Mouse (Mus musculus): ENCODE results near the gene Wdr86. TPM values are rescaled to one million over a fixed set of nuclear protein-coding genes. Genes with fewer than 3 reads are reported as not detected.
"Not testable (repeated sequence)": the region's sequence is repeated elsewhere in the genome, so short reads cannot be mapped to it uniquely, and the experiment has no call there.

The Wdr86 gene
- 28.7 and 41.7 TPM in 2 replicates for polyA plus RNA-seq (2016; fragmentation: Nextera tagmentation; extraction: Ambion mirVana)

DNA sequence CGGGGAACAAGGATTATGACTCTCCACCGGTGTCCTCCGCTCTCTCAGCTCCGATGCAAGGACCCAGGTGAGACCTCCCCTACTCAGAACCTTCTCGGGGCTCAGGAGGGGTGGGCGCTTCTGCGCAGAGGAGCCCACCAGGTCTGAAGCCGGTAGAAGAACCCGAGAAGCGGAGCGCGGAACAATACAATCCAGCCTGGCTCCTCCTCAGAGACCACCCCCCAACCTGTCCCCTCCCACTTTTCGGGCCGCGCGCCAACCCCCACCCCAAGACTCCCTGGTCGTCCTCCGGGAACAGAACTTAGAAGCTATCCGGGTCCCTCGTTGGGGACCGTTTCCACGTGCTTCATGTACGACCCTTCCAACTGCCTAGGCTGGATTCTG, at the start of gene Wdr86:
Wdr86 (minus strand) TSS at position 240 of the 384 bp plus-strand sequence.
- 1% methylated on average over 23 of the region's 23 CpGs for WGBS
- Histone ChIP-seq H3K9me3 (replicated peaks) (no peaks in the 10 kb centered on the region), H3K36me3 (peaks cover 12% of the 10 kb centered on the region), H3K27me3 (ENCODE audit: low read depth, poor library complexity, severe bottlenecking) (peaks cover 17% of the 10 kb centered on the region; the same call in 1 of the 2 replicates), H3K4me3 (peak within 1 kb of the TSS; percentile 70), H3K4me1 (peaks cover 64% of the 10 kb centered on the region), H3K27ac (peak within 1 kb of the TSS; percentile 89)
- peak; percentile 83 for DNase-seq (ENCODE audit: low spot score)

DNA sequence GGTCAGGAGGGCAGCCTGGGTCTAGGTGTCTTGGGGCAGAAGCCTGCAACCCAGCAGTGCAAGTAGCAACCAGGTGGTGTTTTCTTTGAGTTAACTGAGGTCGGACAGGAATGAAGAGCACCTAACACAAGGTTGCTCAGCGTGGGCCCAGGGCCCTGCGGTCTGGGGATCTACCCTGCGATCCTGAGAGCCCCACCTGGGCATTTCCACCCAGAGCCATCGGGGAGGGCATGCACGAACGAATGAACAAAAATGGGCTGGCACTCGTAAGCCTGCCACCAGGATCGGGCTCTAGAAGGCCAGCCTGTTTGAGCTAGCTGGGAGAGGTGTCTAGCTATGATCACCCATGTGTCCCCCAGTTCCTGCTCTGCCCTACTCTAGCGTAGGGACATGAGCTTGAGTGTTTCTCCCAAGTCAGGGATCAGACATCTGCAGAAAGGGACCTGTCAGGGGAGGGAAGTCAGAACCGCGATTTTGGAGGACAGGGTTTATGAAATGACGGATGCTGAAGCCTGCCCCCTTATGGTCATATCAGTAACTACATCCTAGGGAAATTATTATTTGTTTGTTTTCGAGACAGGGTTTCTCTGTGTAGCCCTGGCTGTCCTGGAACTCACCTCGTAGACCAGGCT, 49.5 kb upstream of the Wdr86 start:
- H3K4me3 ChIP-seq = no peak overlapping the region
- H3K27me3 ChIP-seq (ENCODE audit: low read depth, poor library complexity, severe bottlenecking) = peaks cover 21% of the 10 kb centered on the region
- no peak overlapping the region for H3K27ac ChIP-seq
- WGBS = 50% methylated on average over 15 of the region's 15 CpGs
- H3K36me3 ChIP-seq = no peaks in the 10 kb centered on the region
- peak; percentile 50 for DNase-seq (ENCODE audit: low spot score)
- no peaks in the 10 kb centered on the region for H3K9me3 ChIP-seq (replicated peaks)
- H3K4me1 ChIP-seq = peaks cover 7% of the 10 kb centered on the region

DNA sequence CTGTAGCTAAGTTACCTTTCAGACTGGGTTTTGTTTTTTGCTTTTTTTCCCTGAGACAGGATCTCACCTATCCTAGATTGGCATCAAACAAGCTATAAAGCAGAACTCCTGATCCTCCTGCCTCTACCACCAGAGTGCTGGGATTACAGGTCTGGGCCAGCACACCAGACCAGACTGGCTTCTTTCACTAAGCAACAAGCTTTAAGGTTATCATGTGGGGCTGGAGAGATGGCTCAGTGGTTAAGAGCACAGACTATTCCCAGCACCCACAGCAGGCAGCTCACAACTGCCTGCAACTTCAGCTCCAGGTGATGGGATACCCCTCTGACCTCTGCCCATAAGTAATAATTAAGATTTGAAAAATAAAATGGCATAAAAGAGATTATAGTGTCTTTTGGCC, 48.8 kb upstream of the Wdr86 start:
- Histone ChIP-seq H3K9me3 (replicated peaks) (no peaks in the 10 kb centered on the region), H3K27me3 (ENCODE audit: low read depth, poor library complexity, severe bottlenecking) (peaks cover 21% of the 10 kb centered on the region), H3K4me1 (peaks cover 7% of the 10 kb centered on the region), H3K36me3 (no peaks in the 10 kb centered on the region), H3K27ac (no peak overlapping the region), H3K4me3 (no peak overlapping the region)
- no peak for DNase-seq (ENCODE audit: low spot score)

DNA sequence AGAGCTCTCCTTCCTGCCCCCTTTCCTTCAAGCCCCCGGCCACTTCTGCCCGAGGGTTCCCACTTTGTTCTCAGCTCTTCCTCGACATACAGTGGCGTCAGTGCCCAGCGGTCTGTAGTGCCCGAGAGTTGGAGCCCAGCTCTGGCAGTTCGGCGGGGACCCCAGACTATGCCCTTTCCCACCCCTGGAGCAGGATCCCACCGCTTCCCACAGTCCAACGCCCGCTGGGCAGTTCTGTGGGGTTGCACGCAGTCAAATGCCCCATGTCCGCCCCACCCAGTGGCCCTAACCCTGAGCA, 48.3 kb upstream of the Wdr86 start:
- WGBS = 43% methylated on average over 13 of the region's 13 CpGs
- peak overlapping the region; percentile 14; the same call in 1 of the 2 replicates for H3K4me3 ChIP-seq

DNA sequence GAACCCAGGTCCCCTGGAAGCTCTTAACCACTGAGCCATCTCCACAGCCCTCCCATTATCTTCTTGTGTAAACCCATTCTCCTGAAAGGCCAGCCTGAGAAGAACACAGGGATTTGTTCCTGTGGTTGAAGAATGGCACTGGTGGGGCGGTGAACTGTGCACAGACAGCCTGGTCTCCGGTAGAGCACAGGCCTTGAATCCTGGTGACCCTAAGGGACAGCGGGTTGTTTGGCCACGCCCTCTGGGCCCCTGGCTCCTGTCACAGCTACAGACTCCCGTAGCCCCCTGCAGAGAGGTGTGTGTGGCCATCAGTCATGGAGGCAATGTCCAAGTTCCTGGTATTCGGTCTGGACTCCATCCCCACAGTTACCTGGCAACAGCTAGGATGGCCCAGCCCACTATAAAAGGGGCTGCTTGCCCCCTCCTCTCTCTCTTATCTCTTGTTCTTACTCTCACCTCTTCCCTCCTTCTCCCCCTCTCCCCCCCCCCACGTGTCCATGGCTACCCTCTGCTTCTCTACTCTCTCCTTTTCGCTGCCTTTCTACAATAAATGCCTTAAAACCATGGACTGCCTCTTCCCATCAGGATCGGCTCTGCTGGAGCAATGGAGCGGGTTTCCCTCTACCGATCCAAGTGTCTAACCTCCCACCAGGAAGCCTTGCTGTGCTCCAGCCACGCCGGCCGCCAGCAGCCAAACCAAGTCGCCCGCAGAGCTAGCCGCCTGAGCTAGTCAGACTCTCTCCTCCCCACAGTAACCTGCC, 47.7 kb upstream of the Wdr86 start:
- DNase-seq (ENCODE audit: low spot score) = no peak
- peaks cover 21% of the 10 kb centered on the region for H3K27me3 ChIP-seq (ENCODE audit: low read depth, poor library complexity, severe bottlenecking)
- WGBS = 25% methylated on average over 17 of the region's 17 CpGs
- H3K27ac ChIP-seq = no peak overlapping the region
- H3K4me3 ChIP-seq = peak overlapping the region; percentile 14; the same call in 1 of the 2 replicates
- no peaks in the 10 kb centered on the region for H3K9me3 ChIP-seq (replicated peaks)
- H3K36me3 ChIP-seq = no peaks in the 10 kb centered on the region
- peaks cover 7% of the 10 kb centered on the region for H3K4me1 ChIP-seq

More for the DNA sequence above, 48.3 kb upstream of the Wdr86 start:
- H3K9me3 ChIP-seq (replicated peaks) = no peaks in the 10 kb centered on the region
- no peaks in the 10 kb centered on the region for H3K36me3 ChIP-seq
- H3K4me1 ChIP-seq = peaks cover 7% of the 10 kb centered on the region
- DNase-seq (ENCODE audit: low spot score) = no peak
- H3K27ac ChIP-seq = no peak overlapping the region
- H3K27me3 ChIP-seq (ENCODE audit: low read depth, poor library complexity, severe bottlenecking) = peaks cover 21% of the 10 kb centered on the region

DNA sequence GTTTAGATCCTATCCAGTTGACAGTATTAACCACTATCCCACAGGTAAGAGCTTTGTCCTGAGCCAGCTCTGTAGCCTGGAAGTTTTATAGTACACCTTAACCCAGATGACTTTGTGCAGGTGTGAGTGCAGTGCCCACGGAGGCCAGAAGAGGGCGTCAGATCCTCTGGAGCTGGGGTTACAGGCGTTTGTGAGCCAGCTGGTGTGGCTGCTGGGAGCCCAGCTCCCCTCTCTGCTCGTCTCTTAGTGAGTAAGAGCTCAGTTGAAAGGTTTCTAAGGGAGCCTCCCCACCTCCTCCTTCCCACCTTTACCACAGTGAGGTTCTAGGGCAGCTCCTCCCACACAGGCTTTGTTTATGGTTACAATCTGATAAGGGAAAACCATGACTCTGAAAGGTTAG, 46.2 kb upstream of the Wdr86 start:
- H3K4me1 ChIP-seq = peaks cover 7% of the 10 kb centered on the region
- WGBS = 70% methylated on average over 4 of the region's 4 CpGs
- no peak overlapping the region for H3K27ac ChIP-seq
- peaks cover 21% of the 10 kb centered on the region for H3K27me3 ChIP-seq (ENCODE audit: low read depth, poor library complexity, severe bottlenecking)
- H3K9me3 ChIP-seq (replicated peaks) = no peaks in the 10 kb centered on the region
- no peak overlapping the region for H3K4me3 ChIP-seq
- H3K36me3 ChIP-seq = no peaks in the 10 kb centered on the region
- no peak for DNase-seq (ENCODE audit: low spot score)

DNA sequence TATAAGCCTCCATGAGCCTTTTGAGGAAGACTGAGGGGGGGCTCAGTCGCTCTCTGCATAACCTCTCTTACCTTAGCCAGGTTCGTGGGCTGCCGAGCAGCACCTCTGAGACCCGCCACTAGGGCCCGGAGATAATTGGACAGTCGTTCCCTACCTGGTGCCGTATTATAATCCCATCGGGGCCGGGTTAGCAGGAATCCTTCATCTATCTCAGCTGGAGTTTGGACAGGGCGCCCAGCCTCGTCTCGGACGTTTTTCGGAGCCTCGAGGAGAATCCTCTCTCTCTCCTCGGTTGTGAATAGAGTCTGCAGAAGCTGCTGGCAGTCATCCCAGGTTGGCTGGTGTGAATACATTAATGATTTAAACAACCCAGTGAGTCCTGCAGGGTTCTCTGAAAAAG, 44.0 kb upstream of the Wdr86 start:
- not testable (repeated sequence) for H3K4me1 ChIP-seq; DNase-seq (ENCODE audit: low spot score); H3K4me3 ChIP-seq; H3K9me3 ChIP-seq (replicated peaks); H3K27ac ChIP-seq; H3K36me3 ChIP-seq
- H3K27me3 ChIP-seq (ENCODE audit: low read depth, poor library complexity, severe bottlenecking) = peaks cover 18% of the 10 kb centered on the region
- 96% methylated on average over 16 of the region's 16 CpGs for WGBS

DNA sequence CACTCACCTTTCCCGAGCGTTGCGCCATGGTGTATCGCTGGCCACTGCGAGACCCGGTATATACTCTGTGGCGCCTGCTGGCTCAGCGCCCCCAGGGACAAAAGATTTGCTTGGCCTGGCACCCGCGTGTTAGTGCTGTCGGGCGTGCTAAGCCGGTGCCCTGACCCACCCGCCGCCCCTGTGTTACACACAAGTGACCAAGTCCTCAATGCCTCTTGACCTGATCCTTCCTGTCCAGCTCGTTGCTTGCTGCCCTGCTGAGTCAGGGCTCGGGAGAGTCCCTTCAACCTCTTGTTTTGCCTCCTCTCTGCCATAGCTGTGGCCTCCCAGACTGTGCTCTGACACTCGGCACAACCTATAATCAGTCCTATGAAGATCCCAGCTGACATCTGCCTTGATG, 27.3 kb upstream of the Wdr86 start, which contains the start of gene Crygn:
Crygn (minus strand) TSS at position 193 of the 400 bp plus-strand sequence.
- Histone ChIP-seq H3K27me3 (ENCODE audit: low read depth, poor library complexity, severe bottlenecking) (peaks cover 8% of the 10 kb centered on the region; the same call in 1 of the 2 replicates), H3K4me3 (no peak within 1 kb of the TSS), H3K9me3 (replicated peaks) (no peaks in the 10 kb centered on the region), H3K36me3 (no peaks in the 10 kb centered on the region), H3K4me1 (peaks cover 31% of the 10 kb centered on the region), H3K27ac (peak within 1 kb of the TSS; percentile 42; the same call in 1 of the 2 replicates)
- 39% methylated on average over 18 of the region's 18 CpGs for WGBS
- DNase-seq (ENCODE audit: low spot score) = no peak

DNA sequence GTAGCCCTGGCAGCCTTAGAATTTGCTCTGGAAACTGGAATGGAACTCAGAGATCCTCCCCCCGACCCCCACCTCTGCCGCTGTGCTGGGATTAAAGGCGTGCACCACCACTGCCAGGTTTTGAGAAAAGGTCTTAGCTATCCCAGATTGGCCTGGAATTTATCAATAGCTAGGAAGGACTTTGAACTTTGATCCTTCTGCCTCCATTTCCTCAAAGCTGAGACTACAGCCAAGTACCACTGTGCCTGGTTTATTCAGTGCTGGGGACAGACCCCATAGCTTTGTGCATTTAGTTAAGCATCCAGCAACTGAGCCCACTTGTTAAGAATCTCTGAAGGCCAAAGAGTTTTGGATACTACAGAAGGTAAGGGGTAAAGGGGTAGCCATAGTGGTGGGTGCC, 26.4 kb upstream of the Wdr86 start:
- peaks cover 40% of the 10 kb centered on the region for H3K4me1 ChIP-seq
- no peak overlapping the region for H3K27ac ChIP-seq
- no peaks in the 10 kb centered on the region for H3K36me3 ChIP-seq
- peaks cover 8% of the 10 kb centered on the region; the same call in 1 of the 2 replicates for H3K27me3 ChIP-seq (ENCODE audit: low read depth, poor library complexity, severe bottlenecking)
- H3K4me3 ChIP-seq = no peak overlapping the region
- WGBS = 66% methylated on average over 3 of the region's 3 CpGs
- no peaks in the 10 kb centered on the region for H3K9me3 ChIP-seq (replicated peaks)
- no peak for DNase-seq (ENCODE audit: low spot score)

DNA sequence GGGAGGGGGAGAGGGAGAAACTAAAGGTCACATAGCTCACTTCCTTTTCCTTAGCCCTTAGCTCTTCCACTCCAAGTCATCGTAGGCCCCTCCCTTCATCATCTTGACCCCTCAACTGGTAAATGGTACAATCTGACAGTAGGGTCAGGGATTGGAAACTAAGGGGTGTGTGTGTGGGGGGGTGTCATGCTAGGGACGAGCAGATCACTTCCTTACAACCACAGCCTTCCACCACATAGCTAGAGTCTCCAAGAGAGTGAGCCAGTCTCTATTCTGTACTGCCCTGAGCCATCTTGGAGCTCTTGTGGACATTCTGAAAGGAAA, 21.6 kb upstream of the Wdr86 start:
- Histone ChIP-seq H3K9me3 (replicated peaks) (no peaks in the 10 kb centered on the region), H3K4me3 (peak overlapping the region; percentile 68), H3K4me1 (peaks cover 65% of the 10 kb centered on the region), H3K27ac (peak overlapping the region; percentile 95), H3K27me3 (ENCODE audit: low read depth, poor library complexity, severe bottlenecking) (no peaks in the 10 kb centered on the region), H3K36me3 (no peaks in the 10 kb centered on the region)
- WGBS = 2% methylated on average over 2 of the region's 2 CpGs
- no peak for DNase-seq (ENCODE audit: low spot score)

DNA sequence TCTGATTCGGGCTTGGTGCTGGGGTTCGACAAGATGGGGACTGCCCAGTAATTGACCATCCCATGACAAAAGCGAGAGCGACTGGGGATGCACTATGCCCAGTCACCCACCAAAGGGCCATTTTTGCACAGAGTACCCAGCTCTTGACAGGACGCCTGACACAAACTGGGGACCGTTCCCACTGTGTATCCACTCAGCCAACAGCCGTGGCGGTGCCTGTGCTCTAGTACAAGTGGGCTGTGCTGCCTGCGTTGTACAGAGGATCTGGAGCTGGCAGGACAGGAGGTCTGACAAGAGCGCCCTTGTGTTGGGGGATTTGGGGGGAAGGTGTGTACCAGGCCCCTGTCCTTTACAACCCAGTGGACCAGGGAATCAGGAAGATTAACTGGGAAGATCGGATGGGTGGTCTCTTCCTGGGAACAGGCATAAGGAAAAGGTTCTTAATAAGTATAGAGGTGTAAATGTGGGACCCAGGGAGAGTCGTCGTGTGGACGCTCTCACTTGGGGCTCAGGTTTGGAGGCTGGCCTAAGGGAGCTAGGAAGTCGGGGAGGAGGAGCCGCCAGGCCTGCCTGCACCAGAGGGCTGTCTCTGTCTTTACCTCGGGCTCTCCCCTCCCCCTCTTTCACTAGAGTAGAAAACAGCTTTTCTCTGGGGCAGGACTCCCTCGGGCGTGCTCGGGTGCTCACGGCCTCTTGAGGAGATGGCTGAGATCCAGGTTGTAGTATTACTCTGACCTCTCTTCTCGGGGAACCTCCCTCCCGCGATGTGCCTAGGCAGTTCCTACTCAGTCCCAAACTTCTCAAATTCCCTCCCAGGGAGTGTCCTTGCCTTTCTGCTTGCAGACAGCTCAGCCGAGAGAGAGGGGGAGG, 21.0 kb upstream of the Wdr86 start:
- H3K4me3 ChIP-seq = peak overlapping the region; percentile 68
- no peaks in the 10 kb centered on the region for H3K9me3 ChIP-seq (replicated peaks)
- peaks cover 66% of the 10 kb centered on the region for H3K4me1 ChIP-seq
- no peaks in the 10 kb centered on the region for H3K27me3 ChIP-seq (ENCODE audit: low read depth, poor library complexity, severe bottlenecking)
- 3% methylated on average over 25 of the region's 25 CpGs for WGBS
- DNase-seq (ENCODE audit: low spot score) = peak; percentile 66
- peak overlapping the region; percentile 95 for H3K27ac ChIP-seq
- no peaks in the 10 kb centered on the region for H3K36me3 ChIP-seq

DNA sequence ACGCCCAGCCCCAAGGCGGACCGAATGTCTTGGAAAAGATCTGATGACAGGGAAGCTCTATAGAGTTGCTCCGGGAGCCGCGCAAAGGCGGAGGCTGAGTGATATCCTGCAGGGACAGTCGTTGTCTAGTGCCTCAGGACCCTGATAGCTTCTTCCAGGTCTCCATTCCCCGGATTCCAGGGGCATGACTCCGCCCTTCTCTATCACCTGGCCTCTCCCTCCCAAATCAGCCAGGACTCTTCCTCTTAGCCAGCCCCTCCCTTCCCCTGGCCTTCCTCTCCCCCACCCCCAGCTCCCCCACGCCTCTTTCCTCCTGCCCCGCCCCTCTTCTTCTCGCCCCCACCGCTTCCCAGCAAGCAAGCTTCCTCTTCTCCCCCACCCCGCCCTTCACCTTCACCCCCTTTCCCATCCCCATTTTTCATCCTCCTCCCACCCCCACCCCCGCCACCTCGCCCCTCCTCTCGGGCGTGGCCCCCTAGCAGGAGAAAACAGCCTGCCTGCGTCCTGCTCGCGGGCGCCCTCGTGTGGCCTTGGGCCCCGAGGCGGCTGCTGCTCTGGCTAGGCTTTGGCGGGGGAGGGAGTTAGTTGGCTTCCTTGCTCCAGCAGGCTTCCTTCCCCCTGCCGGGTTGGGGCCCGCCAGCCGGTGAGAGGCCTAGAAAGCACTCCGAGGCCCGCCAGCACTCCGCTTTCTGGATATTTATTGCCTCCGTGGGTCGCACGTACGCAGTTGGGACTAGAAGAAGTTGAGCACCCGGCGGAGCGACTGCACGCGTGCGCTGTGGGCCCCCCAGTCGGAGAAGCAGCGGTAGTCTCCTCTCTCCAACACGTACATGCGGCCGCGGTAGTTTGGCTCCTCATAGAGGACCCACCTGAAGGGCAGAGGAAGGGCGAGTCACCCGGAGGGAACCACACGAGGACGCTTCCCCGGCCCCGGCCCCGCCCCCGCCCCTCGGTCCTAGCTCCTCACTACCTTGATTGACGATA, 20.1 kb upstream of the Wdr86 start:
- Histone ChIP-seq H3K27ac (peak overlapping the region; percentile 95), H3K4me3 (peak overlapping the region; percentile 68), H3K9me3 (replicated peaks) (no peaks in the 10 kb centered on the region), H3K36me3 (no peaks in the 10 kb centered on the region), H3K27me3 (ENCODE audit: low read depth, poor library complexity, severe bottlenecking) (no peaks in the 10 kb centered on the region), H3K4me1 (peaks cover 60% of the 10 kb centered on the region)
- DNase-seq (ENCODE audit: low spot score) = peak; percentile 99
- WGBS = 1% methylated on average over 59 of the region's 59 CpGs

Measured in limb, embryonic 10.5 days (tissue).